Mouse (Mus musculus): ENCODE data around the gene Ptpn3. TPM values are rescaled to one million over a fixed set of nuclear protein-coding genes. Genes with fewer than 3 reads are reported as not detected.

Gene Ptpn3
- polyA plus RNA-seq, 1 experiment from 2014 or later = 9.7 TPM

DNA sequence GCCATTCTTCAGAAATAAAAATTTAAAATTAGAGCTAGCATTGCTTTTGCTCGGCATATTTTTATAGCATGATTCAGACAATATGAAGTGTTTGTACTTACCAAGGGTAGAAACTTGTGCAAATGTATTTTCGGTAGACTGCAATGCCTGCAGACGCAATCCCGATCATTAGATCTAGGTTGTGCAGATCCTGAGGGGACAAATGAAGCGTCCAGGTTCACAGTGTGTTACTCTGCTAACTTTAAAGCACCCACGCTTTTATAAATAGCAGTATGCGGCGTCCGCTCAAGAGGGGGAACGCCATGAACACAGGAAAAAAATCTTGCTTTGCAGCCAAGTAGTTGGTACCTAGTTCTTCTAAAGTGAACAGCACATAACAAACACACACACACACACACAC is 56.8 kb downstream of the Ptpn3 start:
- Histone ChIP-seq H3K27me3 (replicated peaks; ENCODE audit: control insufficient read depth, insufficient read depth, low read length) (no peaks in the 10 kb centered on the region), H3K27ac (ENCODE audit: low read depth) (no peak overlapping the region), H3K4me2 (ENCODE audit: low read length) (no peak overlapping the region), H3K4me3 (ENCODE audit: low read depth, low read length) (no peak overlapping the region), H3K9ac (ENCODE audit: low read length) (no peak overlapping the region), H3K36me3 (ENCODE audit: control insufficient read depth, insufficient read depth, low read length) (0 out of 2 replicates have a peak, but pooled peaks cover 2% of the 10 kb centered on the region), H3K4me1 (replicated peaks; ENCODE audit: control insufficient read depth, insufficient read depth, low read length) (no peaks in the 10 kb centered on the region), H3K9me3 (ENCODE audit: control insufficient read depth, low read length) (no peaks in the 10 kb centered on the region)
- 87% methylated on average over 10 of the region's 10 CpGs for WGBS
- ATAC-seq (replicated peaks; ENCODE audit: low FRiP score, low TSS enrichment, low read depth) (no peak), DNase-seq (ENCODE audit: low spot score) (no peak)

DNA sequence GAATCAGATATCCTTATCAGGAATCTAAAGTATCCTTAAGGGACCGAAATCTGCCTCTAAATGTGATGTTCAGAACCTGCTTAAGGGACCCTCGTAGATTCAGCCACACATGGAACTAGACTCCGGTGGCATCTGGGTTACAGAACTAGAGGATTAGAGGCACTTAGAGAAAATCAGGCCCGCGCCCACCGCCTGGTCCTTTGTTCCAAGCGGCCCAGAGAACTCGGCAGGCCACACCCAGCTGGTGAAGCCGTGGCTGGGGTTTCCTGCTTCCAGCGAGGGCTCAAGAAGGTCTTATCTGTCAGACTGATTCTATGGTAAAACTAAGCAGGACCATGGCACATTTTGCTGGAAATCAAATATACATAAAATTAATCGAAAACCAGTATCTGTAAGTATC is 58.3 kb downstream of the Ptpn3 start:
- Histone ChIP-seq H3K27me3 (replicated peaks; ENCODE audit: control insufficient read depth, insufficient read depth, low read length) (no peaks in the 10 kb centered on the region), H3K4me3 (ENCODE audit: low read depth, low read length) (no peak overlapping the region), H3K27ac (ENCODE audit: low read depth) (no peak overlapping the region), H3K4me1 (replicated peaks; ENCODE audit: control insufficient read depth, insufficient read depth, low read length) (no peaks in the 10 kb centered on the region), H3K4me2 (ENCODE audit: low read length) (no peak overlapping the region), H3K9ac (ENCODE audit: low read length) (no peak overlapping the region), H3K36me3 (ENCODE audit: control insufficient read depth, insufficient read depth, low read length) (0 out of 2 replicates have a peak, but pooled peaks cover 2% of the 10 kb centered on the region), H3K9me3 (ENCODE audit: control insufficient read depth, low read length) (no peaks in the 10 kb centered on the region)
- no peak for DNase-seq (ENCODE audit: low spot score)
- 68% methylated on average over 11 of the region's 11 CpGs for WGBS
- no peak for ATAC-seq (replicated peaks; ENCODE audit: low FRiP score, low TSS enrichment, low read depth)

DNA sequence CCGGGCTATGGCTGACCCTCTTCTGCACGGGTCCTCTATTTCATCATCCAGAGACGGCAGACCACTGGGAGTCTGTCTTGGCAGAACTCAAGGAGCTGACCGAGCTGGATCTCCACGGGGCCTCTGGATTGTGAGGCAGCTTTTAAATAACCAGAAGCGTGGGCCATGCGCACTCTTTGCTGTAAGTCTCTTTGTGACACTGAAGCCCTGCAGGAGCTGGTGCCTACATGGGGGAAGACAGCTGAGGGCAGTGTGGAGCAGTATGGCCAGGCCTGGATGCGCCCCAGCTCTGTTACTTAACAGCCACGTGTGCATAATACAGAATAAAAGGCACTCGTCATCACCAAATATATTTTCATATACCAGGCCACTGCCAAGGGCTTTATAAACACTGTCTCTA is 60.7 kb downstream of the Ptpn3 start:
- no peaks in the 10 kb centered on the region for H3K9me3 ChIP-seq (ENCODE audit: control insufficient read depth, low read length)
- H3K36me3 ChIP-seq (ENCODE audit: control insufficient read depth, insufficient read depth, low read length) = 0 out of 2 replicates have a peak, but pooled peaks cover 2% of the 10 kb centered on the region
- no peak overlapping the region for H3K4me2 ChIP-seq (ENCODE audit: low read length)
- WGBS = 69% methylated on average over 10 of the region's 10 CpGs
- no peaks in the 10 kb centered on the region for H3K27me3 ChIP-seq (replicated peaks; ENCODE audit: control insufficient read depth, insufficient read depth, low read length)
- no peak overlapping the region for H3K4me3 ChIP-seq (ENCODE audit: low read depth, low read length)
- ATAC-seq (replicated peaks; ENCODE audit: low FRiP score, low TSS enrichment, low read depth) = no peak; the same call in 1 of the 2 replicates
- no peak overlapping the region for H3K9ac ChIP-seq (ENCODE audit: low read length)
- H3K4me1 ChIP-seq (replicated peaks; ENCODE audit: control insufficient read depth, insufficient read depth, low read length) = no peaks in the 10 kb centered on the region
- DNase-seq (ENCODE audit: low spot score) = no peak
- H3K27ac ChIP-seq (ENCODE audit: low read depth) = no peak overlapping the region

DNA sequence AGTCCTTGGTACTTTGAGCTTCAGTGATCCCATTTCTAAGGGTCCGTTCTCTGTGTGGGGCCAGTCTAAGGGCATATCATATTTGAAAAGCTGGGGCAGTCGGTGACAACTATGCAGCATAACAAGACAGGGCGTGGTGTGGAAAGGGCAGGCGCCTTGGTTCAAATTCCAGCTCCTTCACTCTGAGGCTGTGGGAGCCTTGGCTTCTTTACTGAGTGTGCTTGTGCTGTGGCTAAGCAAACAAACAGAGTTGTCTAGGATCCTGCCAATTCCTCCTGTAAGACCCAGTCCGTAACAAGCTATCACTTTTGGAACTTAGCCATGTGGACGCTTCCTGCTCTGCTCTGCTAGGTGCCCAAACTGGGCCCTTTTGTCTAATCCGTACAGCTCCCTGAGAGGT is 61.5 kb downstream of the Ptpn3 start:
- ATAC-seq (replicated peaks; ENCODE audit: low FRiP score, low TSS enrichment, low read depth) (peak; percentile 47; the same call in 1 of the 2 replicates), DNase-seq (ENCODE audit: low spot score) (no peak)
- Histone ChIP-seq H3K4me1 (replicated peaks; ENCODE audit: control insufficient read depth, insufficient read depth, low read length) (no peaks in the 10 kb centered on the region), H3K27ac (ENCODE audit: low read depth) (no peak overlapping the region), H3K4me3 (ENCODE audit: low read depth, low read length) (no peak overlapping the region), H3K9ac (ENCODE audit: low read length) (no peak overlapping the region), H3K27me3 (replicated peaks; ENCODE audit: control insufficient read depth, insufficient read depth, low read length) (no peaks in the 10 kb centered on the region), H3K4me2 (ENCODE audit: low read length) (no peak overlapping the region), H3K9me3 (ENCODE audit: control insufficient read depth, low read length) (no peaks in the 10 kb centered on the region), H3K36me3 (ENCODE audit: control insufficient read depth, insufficient read depth, low read length) (0 out of 2 replicates have a peak, but pooled peaks cover 2% of the 10 kb centered on the region)
- WGBS = 70% methylated on average over 7 of the region's 7 CpGs

GRCm38 (mm10) chr4:57239112-57239511 is 62.5 kb downstream of the Ptpn3 start:
- H3K27me3 ChIP-seq (replicated peaks; ENCODE audit: control insufficient read depth, insufficient read depth, low read length) = no peaks in the 10 kb centered on the region
- H3K27ac ChIP-seq (ENCODE audit: low read depth) = no peak overlapping the region
- no peaks in the 10 kb centered on the region for H3K4me1 ChIP-seq (replicated peaks; ENCODE audit: control insufficient read depth, insufficient read depth, low read length)
- H3K4me3 ChIP-seq (ENCODE audit: low read depth, low read length) = no peak overlapping the region
- no peaks in the 10 kb centered on the region for H3K9me3 ChIP-seq (ENCODE audit: control insufficient read depth, low read length)
- no peak for DNase-seq (ENCODE audit: low spot score)
- 69% methylated on average over 6 of the region's 6 CpGs for WGBS
- no peak for ATAC-seq (replicated peaks; ENCODE audit: low FRiP score, low TSS enrichment, low read depth)
- 0 out of 2 replicates have a peak, but pooled peaks cover 7% of the 10 kb centered on the region for H3K36me3 ChIP-seq (ENCODE audit: control insufficient read depth, insufficient read depth, low read length)
- no peak overlapping the region for H3K4me2 ChIP-seq (ENCODE audit: low read length)
- H3K9ac ChIP-seq (ENCODE audit: low read length) = no peak overlapping the region

DNA sequence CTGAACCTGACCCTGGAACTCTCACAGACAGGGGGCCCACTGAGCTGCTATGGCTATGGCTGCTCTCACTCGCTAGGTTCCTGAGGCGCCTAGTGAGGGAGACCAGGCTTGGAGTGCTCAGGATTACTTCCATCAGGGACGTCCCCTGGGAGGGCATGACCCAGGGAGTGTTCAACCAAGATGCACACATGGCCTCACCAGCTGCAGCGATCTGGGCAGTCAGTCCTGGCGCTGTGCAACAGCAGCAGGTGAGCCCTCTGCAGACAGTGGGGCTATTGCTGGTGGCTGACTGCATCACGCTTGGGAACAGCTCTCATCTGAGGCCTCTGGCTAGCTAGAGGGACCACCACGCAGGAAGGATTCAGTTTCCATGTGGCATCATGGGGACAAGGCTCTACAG is 63.5 kb downstream of the Ptpn3 start:
- WGBS = 79% methylated on average over 7 of the region's 7 CpGs

DNA sequence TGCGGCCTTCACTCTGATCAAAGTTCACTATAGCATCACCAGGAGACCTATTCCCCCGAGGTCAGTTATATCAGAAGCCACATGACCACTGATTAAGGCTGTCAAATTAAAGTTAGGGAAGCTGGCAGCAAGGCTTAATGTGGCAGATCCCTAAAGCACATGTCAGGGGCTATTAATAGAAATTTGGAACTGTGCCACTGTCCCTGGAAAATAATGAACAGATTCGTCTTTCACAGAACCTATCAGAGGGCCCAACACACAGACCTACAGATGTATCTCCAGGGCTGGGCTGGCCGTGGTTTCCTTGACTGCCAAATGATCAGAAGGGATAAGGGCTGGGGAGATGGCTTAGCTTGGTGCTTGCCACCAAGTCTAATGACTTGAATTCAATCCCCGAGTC is 65.1 kb downstream of the Ptpn3 start:
- H3K27ac ChIP-seq (ENCODE audit: low read depth) = no peak overlapping the region
- no peaks in the 10 kb centered on the region for H3K4me1 ChIP-seq (replicated peaks; ENCODE audit: control insufficient read depth, insufficient read depth, low read length)
- ATAC-seq (replicated peaks; ENCODE audit: low FRiP score, low TSS enrichment, low read depth) (no peak), DNase-seq (ENCODE audit: low spot score) (no peak)
- peaks cover 17% of the 10 kb centered on the region for H3K36me3 ChIP-seq (ENCODE audit: control insufficient read depth, insufficient read depth, low read length)
- no peak overlapping the region for H3K9ac ChIP-seq (ENCODE audit: low read length)
- no peak overlapping the region for H3K4me3 ChIP-seq (ENCODE audit: low read depth, low read length)
- 75% methylated on average over 5 of the region's 5 CpGs for WGBS
- H3K9me3 ChIP-seq (ENCODE audit: control insufficient read depth, low read length) = no peaks in the 10 kb centered on the region
- no peaks in the 10 kb centered on the region for H3K27me3 ChIP-seq (replicated peaks; ENCODE audit: control insufficient read depth, insufficient read depth, low read length)
- no peak overlapping the region for H3K4me2 ChIP-seq (ENCODE audit: low read length)

More for the DNA sequence above, 63.5 kb downstream of the Ptpn3 start:
- DNase-seq (ENCODE audit: low spot score) = no peak
- Histone ChIP-seq H3K36me3 (ENCODE audit: control insufficient read depth, insufficient read depth, low read length) (0 out of 2 replicates have a peak, but pooled peaks cover 7% of the 10 kb centered on the region), H3K4me2 (ENCODE audit: low read length) (no peak overlapping the region), H3K4me3 (ENCODE audit: low read depth, low read length) (no peak overlapping the region), H3K27ac (ENCODE audit: low read depth) (no peak overlapping the region), H3K27me3 (replicated peaks; ENCODE audit: control insufficient read depth, insufficient read depth, low read length) (no peaks in the 10 kb centered on the region), H3K4me1 (replicated peaks; ENCODE audit: control insufficient read depth, insufficient read depth, low read length) (no peaks in the 10 kb centered on the region), H3K9ac (ENCODE audit: low read length) (no peak overlapping the region), H3K9me3 (ENCODE audit: control insufficient read depth, low read length) (no peaks in the 10 kb centered on the region)
- no peak for ATAC-seq (replicated peaks; ENCODE audit: low FRiP score, low TSS enrichment, low read depth)

DNA sequence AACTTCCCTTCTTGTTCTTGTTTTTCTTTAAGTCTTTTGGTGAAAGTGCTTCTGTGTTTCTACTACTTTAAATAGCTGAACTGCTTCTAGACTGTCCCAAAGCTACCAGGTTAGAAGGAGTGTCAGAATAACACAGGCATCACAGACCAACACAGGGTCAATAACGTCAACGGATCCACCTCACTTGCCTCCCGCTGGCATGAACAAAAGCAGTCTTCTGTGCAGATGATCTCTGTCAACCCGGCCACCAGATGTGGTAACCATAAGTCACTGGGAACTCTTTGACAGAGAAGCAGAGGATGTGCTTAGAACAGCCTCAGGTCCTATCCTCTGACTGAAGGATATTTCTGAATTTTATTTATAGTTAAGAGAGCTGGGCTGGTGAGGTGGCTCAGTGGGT is 65.9 kb downstream of the Ptpn3 start:
- 83% methylated on average over 4 of the region's 4 CpGs for WGBS
- Histone ChIP-seq H3K9ac (ENCODE audit: low read length) (no peak overlapping the region), H3K4me3 (ENCODE audit: low read depth, low read length) (no peak overlapping the region), H3K36me3 (ENCODE audit: control insufficient read depth, insufficient read depth, low read length) (peaks cover 17% of the 10 kb centered on the region), H3K27ac (ENCODE audit: low read depth) (no peak overlapping the region), H3K4me1 (replicated peaks; ENCODE audit: control insufficient read depth, insufficient read depth, low read length) (no peaks in the 10 kb centered on the region), H3K27me3 (replicated peaks; ENCODE audit: control insufficient read depth, insufficient read depth, low read length) (no peaks in the 10 kb centered on the region), H3K4me2 (ENCODE audit: low read length) (no peak overlapping the region), H3K9me3 (ENCODE audit: control insufficient read depth, low read length) (no peaks in the 10 kb centered on the region)
- no peak for ATAC-seq (replicated peaks; ENCODE audit: low FRiP score, low TSS enrichment, low read depth)
- DNase-seq (ENCODE audit: low spot score) = no peak

GRCm38 (mm10) chr4:57234348-57234747 is 67.3 kb downstream of the Ptpn3 start:
- DNase-seq (ENCODE audit: low spot score) (no peak), ATAC-seq (replicated peaks; ENCODE audit: low FRiP score, low TSS enrichment, low read depth) (no peak)
- no peak overlapping the region for H3K4me2 ChIP-seq (ENCODE audit: low read length)
- H3K9ac ChIP-seq (ENCODE audit: low read length) = no peak overlapping the region
- 76% methylated on average over 7 of the region's 7 CpGs for WGBS
- H3K36me3 ChIP-seq (ENCODE audit: control insufficient read depth, insufficient read depth, low read length) = peaks cover 17% of the 10 kb centered on the region
- no peaks in the 10 kb centered on the region for H3K9me3 ChIP-seq (ENCODE audit: control insufficient read depth, low read length)
- H3K27me3 ChIP-seq (replicated peaks; ENCODE audit: control insufficient read depth, insufficient read depth, low read length) = no peaks in the 10 kb centered on the region
- H3K4me3 ChIP-seq (ENCODE audit: low read depth, low read length) = no peak overlapping the region
- H3K4me1 ChIP-seq (replicated peaks; ENCODE audit: control insufficient read depth, insufficient read depth, low read length) = 0 out of 2 replicates have a peak, but pooled peaks cover 3% of the 10 kb centered on the region
- H3K27ac ChIP-seq (ENCODE audit: low read depth) = no peak overlapping the region

Measured in intestine, embryonic 14.5 days (tissue).